Mouse (Mus musculus) 416B (cell line): ENCODE results near the gene Katnbl1.
A peak's percentile ranks its signal among the peaks of the same experiment; 100 is the strongest.

Experiments
- DNase-seq: peaks from one replicate; pipeline ENCODE4 v3.0.0; 2011; ENCODE audit warnings: low read depth

The Katnbl1 gene

DNA sequence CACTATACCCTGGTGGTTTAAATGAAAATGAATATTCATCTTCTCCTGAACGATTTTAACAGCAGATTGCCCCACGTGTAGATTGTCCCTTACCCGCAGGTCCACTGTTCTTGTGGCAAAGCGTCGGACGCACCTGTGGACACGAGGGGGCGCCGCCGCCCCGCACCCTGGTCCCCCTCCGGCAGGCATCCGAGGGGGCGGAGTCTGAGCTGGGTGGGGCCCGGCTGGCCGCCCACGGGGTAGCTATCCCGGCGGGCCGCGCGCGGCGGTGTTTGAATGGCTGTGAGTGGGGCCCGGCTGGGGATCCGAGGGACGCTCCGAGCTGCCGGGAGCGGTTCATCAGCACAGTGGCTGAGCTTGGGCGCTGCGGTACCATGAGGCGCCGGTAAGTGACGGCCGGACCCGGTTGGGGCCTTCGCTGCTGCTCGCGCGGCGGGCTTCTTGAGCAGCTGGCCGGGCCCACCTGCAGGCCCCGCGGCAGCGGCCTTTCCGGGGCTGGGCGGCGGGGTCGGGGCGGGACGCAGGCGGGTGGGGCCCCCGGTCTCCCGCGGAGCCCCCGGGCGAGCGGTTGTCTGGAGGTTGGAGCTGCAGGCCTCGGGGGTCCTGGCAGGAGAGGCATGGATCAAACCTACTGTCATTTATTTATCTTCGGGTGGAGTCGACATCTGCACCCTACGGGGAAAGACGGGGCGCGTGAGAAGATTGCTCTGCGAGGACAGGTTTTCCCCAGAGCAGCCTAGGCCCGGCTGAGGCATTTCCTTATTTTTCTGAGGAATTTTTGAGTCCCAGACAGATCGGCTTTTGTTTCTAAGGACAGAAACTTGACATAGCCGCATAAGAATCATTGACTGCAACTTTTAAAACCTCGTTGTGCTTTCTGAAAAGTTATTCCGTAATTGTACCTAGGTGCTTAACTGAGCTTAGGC, at the start of gene Katnbl1:
Gene Katnbl1 (plus strand): TSS at position 239 of the 926 bp plus-strand sequence.
- peak; percentile 91 for DNase-seq

GRCm38 (mm10) chr2:112332051-112332898, 46.7 kb upstream of the Katnbl1 start:
- DNase-seq = no peak

DNA sequence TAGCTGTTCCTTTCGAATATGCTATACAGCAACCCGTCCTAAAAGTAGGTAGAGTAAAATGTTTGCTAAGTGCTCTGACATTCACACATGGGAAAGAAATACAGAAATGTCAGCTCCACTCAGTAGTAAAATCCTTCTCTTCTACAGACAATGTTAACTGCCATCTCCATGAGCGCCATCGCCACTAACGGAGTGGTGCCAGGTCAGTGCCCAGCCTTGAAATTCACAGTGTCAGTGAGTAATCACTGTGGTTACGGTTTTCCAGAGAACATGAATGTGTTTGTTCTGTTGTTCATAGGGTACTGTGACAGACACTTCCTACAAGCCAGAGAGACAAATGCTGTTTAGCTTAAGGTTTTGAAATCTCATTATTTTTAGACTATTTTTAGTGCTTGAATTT, 41.8 kb upstream of the Katnbl1 start:
- peak; percentile 28 for DNase-seq

DNA sequence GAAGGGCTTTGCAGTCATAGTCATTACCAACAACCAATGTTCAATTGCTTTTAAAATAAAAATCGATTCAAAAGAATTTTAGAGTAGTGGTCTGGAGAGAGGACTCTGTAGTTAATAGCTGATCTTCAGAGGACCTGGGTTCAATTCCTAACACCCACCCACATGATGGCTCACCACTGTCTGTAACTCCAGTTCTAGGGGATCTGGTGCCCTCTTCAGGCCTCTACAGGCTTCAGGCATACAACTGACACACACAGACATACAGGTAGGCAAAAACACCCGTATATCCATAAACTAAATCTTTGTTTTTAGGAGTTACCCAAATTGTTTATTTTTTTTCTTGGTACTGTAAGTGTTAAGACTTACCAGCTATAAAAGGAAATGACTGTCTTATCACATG, 39.3 kb upstream of the Katnbl1 start:
- DNase-seq = peak; percentile 54

DNA sequence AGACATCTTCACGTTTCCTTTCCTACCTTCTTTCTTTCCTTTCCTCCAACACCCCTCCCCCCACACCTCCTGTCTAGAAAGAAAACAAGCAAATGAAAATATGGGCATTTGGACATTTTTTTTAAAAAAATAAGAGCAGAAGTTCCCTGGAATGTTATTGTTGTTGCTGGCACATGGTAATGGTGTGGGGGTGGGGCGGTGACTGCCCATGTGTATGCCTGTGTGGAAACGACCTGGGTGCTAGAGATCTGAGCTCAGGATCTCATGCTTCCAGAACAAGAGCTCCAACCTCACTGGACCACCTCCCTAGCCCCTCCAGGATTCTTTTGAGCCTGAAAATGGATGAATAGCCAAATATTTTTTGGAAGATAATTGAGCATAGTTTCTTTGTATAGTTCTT, 37.9 kb upstream of the Katnbl1 start:
- no peak for DNase-seq

GRCm38 (mm10) chr2:112348246-112348645, 30.8 kb upstream of the Katnbl1 start:
- DNase-seq = no peak

GRCm38 (mm10) chr2:112353685-112354455, 25.1 kb upstream of the Katnbl1 start:
- DNase-seq = no peak

DNA sequence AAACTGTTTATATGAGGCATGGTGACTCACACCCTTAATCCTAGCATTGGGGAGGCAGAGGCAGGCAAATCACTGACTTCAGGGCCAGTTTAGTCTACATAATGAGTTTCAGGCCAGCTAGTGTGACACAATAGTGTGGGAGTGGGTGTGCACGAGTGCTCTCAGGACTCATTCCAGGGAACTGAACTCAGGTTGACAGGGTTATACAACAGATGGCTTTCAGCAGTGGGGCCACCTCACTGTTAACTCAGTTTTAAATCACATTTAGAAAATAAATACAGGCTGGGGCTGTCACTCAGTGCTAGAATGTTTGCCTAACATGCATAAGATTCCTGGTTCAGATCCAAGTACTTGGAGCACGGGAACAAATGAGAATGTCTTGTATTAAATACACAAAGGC, 19.4 kb upstream of the Katnbl1 start:
- DNase-seq = no peak

GRCm38 (mm10) chr2:112360012-112360780, 18.8 kb upstream of the Katnbl1 start:
- no peak for DNase-seq

- no peak for DNase-seq
These were observed 18.2 kb upstream of the Katnbl1 start for GRCm38 (mm10) chr2:112360781-112361169.

- no peak for DNase-seq
These were observed 11.8 kb upstream of the Katnbl1 start for GRCm38 (mm10) chr2:112367222-112367621.

- peak; percentile 94 for DNase-seq
These were observed 11.0 kb upstream of the Katnbl1 start, which contains the start of gene Emc4 for GRCm38 (mm10) chr2:112367726-112368673. Gene Emc4, minus strand, starts transcription at chr2:112368027.

GRCm38 (mm10) chr2:112369941-112370340, 9.1 kb upstream of the Katnbl1 start:
- DNase-seq = no peak

DNA sequence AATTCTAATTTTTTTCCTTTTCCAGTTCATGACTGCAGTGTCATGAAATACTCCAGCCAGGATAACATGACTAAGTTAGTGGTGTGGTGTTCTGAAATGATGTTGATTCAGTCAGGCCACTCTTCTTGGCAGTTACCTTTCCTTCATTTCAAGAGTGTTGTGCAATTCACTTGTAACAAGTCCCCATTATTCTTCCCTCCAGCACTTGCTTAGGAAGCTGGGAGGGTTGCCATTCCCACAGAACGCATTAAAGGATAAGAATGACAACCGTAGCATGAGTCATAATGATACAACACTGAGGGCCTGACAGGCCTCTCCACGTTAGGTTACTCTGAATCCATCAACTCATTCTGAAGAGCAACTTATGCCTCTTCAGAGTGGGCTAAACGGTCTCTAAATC, 5.9 kb upstream of the Katnbl1 start:
- DNase-seq = peak; percentile 38

- peak; percentile 71 for DNase-seq
These were observed 4.4 kb upstream of the Katnbl1 start for GRCm38 (mm10) chr2:112374610-112375009.

GRCm38 (mm10) chr2:112380131-112380530, 1.1 kb downstream of the Katnbl1 start:
- peak; percentile 44 for DNase-seq

- DNase-seq = no peak
These were observed 2.2 kb downstream of the Katnbl1 start for GRCm38 (mm10) chr2:112381219-112381618.

DNA sequence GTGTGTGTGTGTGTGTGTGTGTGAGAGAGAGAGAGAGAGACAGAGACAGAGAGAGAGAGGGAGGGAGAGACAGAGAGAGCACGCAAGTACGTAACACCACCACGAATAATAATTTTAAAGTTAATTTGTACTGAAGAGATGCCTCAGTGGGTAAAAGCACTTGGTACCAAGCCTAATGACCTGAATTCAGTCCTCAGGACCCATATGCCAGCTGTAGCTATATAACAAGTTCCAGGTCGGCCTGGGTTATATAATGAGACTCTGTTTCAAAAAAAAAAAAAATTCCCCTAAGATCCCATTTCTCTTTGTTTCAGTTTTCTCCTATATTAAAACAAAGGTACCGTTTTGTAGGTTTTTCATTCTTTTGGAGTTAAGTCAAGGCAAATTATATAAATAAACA, 11.8 kb downstream of the Katnbl1 start:
- DNase-seq = no peak

- DNase-seq = peak; percentile 49
These were observed 12.5 kb downstream of the Katnbl1 start for GRCm38 (mm10) chr2:112391346-112392000.
